Mouse (Mus musculus) hindbrain, embryonic 13.5 days (tissue): ENCODE measurements around the gene Olfr689. TPM values are rescaled to one million over a fixed set of nuclear protein-coding genes. Genes with fewer than 3 reads are reported as not detected.

Experiments used
- ATAC-seq: fragments of 200-750 bp; cut with Nextera tagmentation; 2 replicates; pipeline ENCODE4 v1.8.0; 2017; ENCODE audit warnings: moderate TSS enrichment; ENCODE audit not compliant: low FRiP score
- H3K27ac ChIP-seq: fragments of 300-500 bp; sonication (generic); 2 replicates; pipeline ENCODE4 v1.5.1; 2015; ENCODE audit warnings: inconsistent platforms, mild to moderate bottlenecking, moderate library complexity
- H3K27me3 ChIP-seq: fragments of 300-500 bp; sonication (generic); 2 replicates; pipeline ENCODE4 v1.6.1; 2015; ENCODE audit warnings: mild to moderate bottlenecking, inconsistent platforms
- H3K36me3 ChIP-seq: fragments of 300-500 bp; sonication (generic); 2 replicates; pipeline ENCODE4 v1.6.1; 2015; ENCODE audit warnings: mild to moderate bottlenecking, inconsistent platforms
- H3K4me1 ChIP-seq: fragments of 300-500 bp; sonication (generic); replicated peaks from 2 replicates; pipeline ENCODE4 v1.6.1; 2015; ENCODE audit warnings: inconsistent platforms
- H3K4me2 ChIP-seq: fragments of 300-500 bp; sonication (generic); 2 replicates; pipeline ENCODE4 v1.6.1; 2015; ENCODE audit warnings: inconsistent platforms, mild to moderate bottlenecking, moderate library complexity
- H3K4me3 ChIP-seq: fragments of 300-500 bp; sonication (generic); 2 replicates; pipeline ENCODE4 v1.5.1; 2015; ENCODE audit warnings: mild to moderate bottlenecking, inconsistent platforms
- H3K9ac ChIP-seq: fragments of 300-500 bp; sonication (generic); 2 replicates; pipeline ENCODE4 v1.6.1; 2015; ENCODE audit warnings: mild to moderate bottlenecking, inconsistent platforms
- H3K9me3 ChIP-seq: fragments of 300-500 bp; sonication (generic); 2 replicates; pipeline ENCODE4 v1.6.1; 2016; ENCODE audit warnings: inconsistent platforms
- WGBS: fragments of 180-500 bp; shearing (Covaris S2); methylation state at CpG from one replicate; pipeline ENCODE4 v1.1.7; 2015; 5-methylcytosine and 5-hydroxymethylcytosine counted together
- polyA plus RNA-seq: library from polyadenylated mRNA; unstranded; fragments of >200 nt; fragmentation: Nextera tagmentation; extraction: Ambion mirVana; gene quantifications from 2 replicates; pipeline ENCODE4 v1.2.1, GENCODE M21; 2015

Gene Olfr689
- polyA plus RNA-seq, 1 experiment from 2014 or later, result 0.05 TPM

- no peak overlapping the region for H3K4me3 ChIP-seq
- H3K9ac ChIP-seq, result no peak overlapping the region
- H3K27ac ChIP-seq, result no peak overlapping the region
- H3K27me3 ChIP-seq, result no peaks in the 10 kb centered on the region
- H3K4me1 ChIP-seq, result no peaks in the 10 kb centered on the region
- no peak for ATAC-seq
- no peaks in the 10 kb centered on the region for H3K9me3 ChIP-seq
- 97% methylated on average over 4 of the region's 4 CpGs for WGBS
- peaks cover 23% of the 10 kb centered on the region for H3K36me3 ChIP-seq
- H3K4me2 ChIP-seq, result no peak overlapping the region
Observed at GRCm38 (mm10) chr7:105368521-105368920, 57.6 kb downstream of the Olfr689 start.

Other genes starting within 250 kb of the Olfr689 start
- gene Olfr678, start 246.7 kb upstream of the Olfr689 start, polyA plus RNA-seq, result not detected in 2 replicates
- not detected in 2 replicates for gene Olfr679, start 230.0 kb upstream of the Olfr689 start, polyA plus RNA-seq
- not detected in 2 replicates for gene Olfr680-ps1, start 218.3 kb upstream of the Olfr689 start, polyA plus RNA-seq
- gene Olfr681, start 194.3 kb upstream of the Olfr689 start, polyA plus RNA-seq, result not detected in 2 replicates
- not detected in 2 replicates for gene Olfr683, start 164.2 kb upstream of the Olfr689 start, polyA plus RNA-seq
- not detected in 2 replicates for gene Olfr684, start 147.5 kb upstream of the Olfr689 start, polyA plus RNA-seq
- not detected in 2 replicates for gene Olfr685, start 125.2 kb upstream of the Olfr689 start, polyA plus RNA-seq
- gene Olfr686, start 103.7 kb upstream of the Olfr689 start, polyA plus RNA-seq, result not detected in 2 replicates
- not detected in 2 replicates for gene Olfr688, start 23.1 kb upstream of the Olfr689 start, polyA plus RNA-seq
- gene Olfr690, start 22.9 kb downstream of the Olfr689 start, polyA plus RNA-seq, result not detected in 2 replicates
- 0.21 and 0.22 TPM in 2 replicates for gene Olfr691, start 31.1 kb downstream of the Olfr689 start, polyA plus RNA-seq
- not detected in 2 replicates for gene Olfr692, start 57.1 kb downstream of the Olfr689 start, polyA plus RNA-seq
- not detected in 2 replicates for gene Gm5901, start 63.9 kb downstream of the Olfr689 start, polyA plus RNA-seq
- gene Fam160a2, start 88.9 kb downstream of the Olfr689 start, polyA plus RNA-seq, result 41.5 and 43.7 TPM in 2 replicates
- 0.16 TPM in 1 of 2 replicates, not detected in the other for gene Cnga4, start 93.4 kb downstream of the Olfr689 start, polyA plus RNA-seq
- gene Cckbr, start 114.6 kb downstream of the Olfr689 start, polyA plus RNA-seq, result 2.0 and 2.3 TPM in 2 replicates
- 28.9 and 31.6 TPM in 2 replicates for gene Cavin3, start 171.1 kb downstream of the Olfr689 start, polyA plus RNA-seq
- 72.7 and 73.5 TPM in 2 replicates for gene Smpd1, start 243.2 kb downstream of the Olfr689 start, polyA plus RNA-seq